Mouse (Mus musculus) forebrain, embryonic 16.5 days (tissue): ENCODE results near the gene Pltp. TPM values are rescaled to one million over a fixed set of nuclear protein-coding genes. Genes with fewer than 3 reads are reported as not detected.
"Not testable (repeated sequence)": the region's sequence is repeated elsewhere in the genome, so short reads cannot be mapped to it uniquely, and the experiment has no call there.

ENCODE experiments used
- ATAC-seq: fragments of 200-750 bp; cut with Nextera tagmentation; 2 replicates; pipeline ENCODE4 v1.8.0; 2017; ENCODE audit warnings: mild to moderate bottlenecking, moderate library complexity
- H3K27ac ChIP-seq: fragments of 300-500 bp; sonication (generic); 2 replicates; pipeline ENCODE4 v1.5.1; 2014; ENCODE audit warnings: low read length, control low read depth
- H3K27me3 ChIP-seq: fragments of 300-500 bp; sonication (generic); replicated peaks from 2 replicates; pipeline ENCODE4 v1.6.1; 2014; ENCODE audit warnings: low read length; ENCODE audit not compliant: control insufficient read depth, insufficient read depth
- H3K36me3 ChIP-seq: fragments of 300-500 bp; sonication (generic); 2 replicates; pipeline ENCODE4 v1.6.1; 2014; ENCODE audit not compliant: control insufficient read depth, insufficient read depth
- H3K4me1 ChIP-seq: fragments of 300-500 bp; sonication (generic); replicated peaks from 2 replicates; pipeline ENCODE4 v1.6.1; 2014; ENCODE audit warnings: low read length; ENCODE audit not compliant: control insufficient read depth, insufficient read depth
- H3K4me2 ChIP-seq: fragments of 300-500 bp; sonication (generic); 2 replicates; pipeline ENCODE4 v1.6.1; 2014; ENCODE audit warnings: mild to moderate bottlenecking, low read length, control low read depth
- H3K4me3 ChIP-seq: fragments of 300-500 bp; sonication (generic); replicated peaks from 2 replicates; pipeline ENCODE4 v1.5.1; 2014; ENCODE audit warnings: mild to moderate bottlenecking, low read length, control low read depth
- H3K9ac ChIP-seq: fragments of 300-500 bp; sonication (generic); replicated peaks from 2 replicates; pipeline ENCODE4 v1.6.1; 2014; ENCODE audit warnings: low read depth, low read length, control low read depth
- H3K9me3 ChIP-seq: fragments of 300-500 bp; sonication (generic); 2 replicates; pipeline ENCODE4 v1.6.1; 2016; ENCODE audit warnings: low read length; ENCODE audit not compliant: control insufficient read depth
- WGBS: fragments of 180-500 bp; shearing (Covaris S2); extraction: QIAGEN DNeasy Blood & Tissue Kit; methylation state at CpG from one replicate; pipeline ENCODE4 v1.1.7; 2014; 5-methylcytosine and 5-hydroxymethylcytosine counted together
- polyA plus RNA-seq: library from polyadenylated mRNA; unstranded; fragments of >200 nt; fragmentation: Nextera tagmentation; extraction: Ambion mirVana; gene quantifications from 2 replicates; pipeline ENCODE4 v1.2.1, GENCODE M21; 2015

Pltp gene
- polyA plus RNA-seq, 1 experiment from 2014 or later = 45.7 TPM

GRCm38 (mm10) chr2:164882619-164883018 lies 25.1 kb upstream of the Pltp start:
- no peak for ATAC-seq
- Histone ChIP-seq H3K4me3 (no peak overlapping the region), H3K9me3 (no peaks in the 10 kb centered on the region), H3K36me3 (peaks cover 26% of the 10 kb centered on the region), H3K27ac (no peak overlapping the region), H3K9ac (no peak overlapping the region), H3K4me1 (peaks cover 29% of the 10 kb centered on the region), H3K27me3 (no peaks in the 10 kb centered on the region), H3K4me2 (no peak overlapping the region)
- 35% methylated on average over 9 of the region's 9 CpGs for WGBS

- H3K4me3 ChIP-seq = peak overlapping the region; percentile 70
- peak overlapping the region; percentile 73 for H3K4me2 ChIP-seq
- peak overlapping the region; percentile 100 for H3K27ac ChIP-seq
- peak; percentile 90 for ATAC-seq
- H3K9me3 ChIP-seq = no peaks in the 10 kb centered on the region
- peaks cover 19% of the 10 kb centered on the region for H3K4me1 ChIP-seq
- peak overlapping the region; percentile 100 for H3K9ac ChIP-seq
- peaks cover 9% of the 10 kb centered on the region for H3K36me3 ChIP-seq
- H3K27me3 ChIP-seq = no peaks in the 10 kb centered on the region
- WGBS = under 1% methylated on average over 68 of the region's 72 CpGs
Observed at GRCm38 (mm10) chr2:164879568-164880277, 22.2 kb upstream of the Pltp start.

GRCm38 (mm10) chr2:164879228-164879567 lies 21.7 kb upstream of the Pltp start, which contains the start of gene Pcif1:
Gene Pcif1 (plus strand): TSS chr2:164879304.
- H3K4me1 ChIP-seq = peaks cover 19% of the 10 kb centered on the region
- peak within 1 kb of the TSS; percentile 98 for H3K4me2 ChIP-seq
- ATAC-seq = peak; percentile 89
- H3K4me3 ChIP-seq = peak within 1 kb of the TSS; percentile 70
- H3K9me3 ChIP-seq = no peaks in the 10 kb centered on the region
- peak within 1 kb of the TSS; percentile 100 for H3K27ac ChIP-seq
- peaks cover 6% of the 10 kb centered on the region for H3K36me3 ChIP-seq
- no peaks in the 10 kb centered on the region for H3K27me3 ChIP-seq
- peak within 1 kb of the TSS; percentile 100 for H3K9ac ChIP-seq
- WGBS = 0% methylated on average over 40 of the region's 40 CpGs

GRCm38 (mm10) chr2:164878509-164879227 lies 21.2 kb upstream of the Pltp start:
- H3K4me1 ChIP-seq = peaks cover 19% of the 10 kb centered on the region
- no peaks in the 10 kb centered on the region for H3K9me3 ChIP-seq
- H3K27ac ChIP-seq = peak overlapping the region; percentile 100
- peak overlapping the region; percentile 98 for H3K4me2 ChIP-seq
- H3K9ac ChIP-seq = peak overlapping the region; percentile 100
- peak; percentile 28 for ATAC-seq
- H3K36me3 ChIP-seq = 0 out of 2 replicates have a peak, but pooled peaks cover 3% of the 10 kb centered on the region
- H3K27me3 ChIP-seq = no peaks in the 10 kb centered on the region
- 2% methylated on average over 28 of the region's 28 CpGs for WGBS
- peak overlapping the region; percentile 70 for H3K4me3 ChIP-seq

GRCm38 (mm10) chr2:164877376-164878215 lies 20.1 kb upstream of the Pltp start:
- H3K4me1 ChIP-seq = peaks cover 19% of the 10 kb centered on the region
- peak overlapping the region; percentile 98 for H3K4me2 ChIP-seq
- WGBS = 79% methylated on average over 11 of the region's 11 CpGs
- not testable (repeated sequence) for H3K27ac ChIP-seq, H3K9me3 ChIP-seq, H3K9ac ChIP-seq, H3K4me3 ChIP-seq, H3K27me3 ChIP-seq, ATAC-seq, H3K36me3 ChIP-seq

- not testable (repeated sequence) for ATAC-seq
- WGBS = 57% methylated on average over 2 of the region's 2 CpGs
Observed at GRCm38 (mm10) chr2:164875648-164876047, 18.1 kb upstream of the Pltp start.

GRCm38 (mm10) chr2:164874239-164874769 lies 16.8 kb upstream of the Pltp start:
- 45% methylated on average over 1 of the region's 1 CpGs for WGBS
- Histone ChIP-seq H3K4me2 (no peak overlapping the region), H3K9me3 (no peaks in the 10 kb centered on the region), H3K4me3 (no peak overlapping the region), H3K36me3 (no peaks in the 10 kb centered on the region), H3K27me3 (no peaks in the 10 kb centered on the region), H3K9ac (no peak overlapping the region), H3K27ac (no peak overlapping the region), H3K4me1 (peaks cover 8% of the 10 kb centered on the region)
- ATAC-seq = no peak

More at GRCm38 (mm10) chr2:164875648-164876047, 18.1 kb upstream of the Pltp start:
- not testable (repeated sequence) for H3K4me2 ChIP-seq, H3K36me3 ChIP-seq, H3K4me3 ChIP-seq, H3K9me3 ChIP-seq, H3K27me3 ChIP-seq, H3K9ac ChIP-seq, H3K27ac ChIP-seq
- peaks cover 14% of the 10 kb centered on the region for H3K4me1 ChIP-seq

- H3K27ac ChIP-seq = no peak overlapping the region
- no peak overlapping the region for H3K9ac ChIP-seq
- no peaks in the 10 kb centered on the region for H3K27me3 ChIP-seq
- H3K36me3 ChIP-seq = no peaks in the 10 kb centered on the region
- WGBS = 73% methylated on average over 3 of the region's 3 CpGs
- ATAC-seq = no peak
- no peaks in the 10 kb centered on the region for H3K9me3 ChIP-seq
- peaks cover 7% of the 10 kb centered on the region for H3K4me1 ChIP-seq
- H3K4me3 ChIP-seq = no peak overlapping the region
- no peak overlapping the region for H3K4me2 ChIP-seq
Observed at GRCm38 (mm10) chr2:164873621-164874020, 16.1 kb upstream of the Pltp start.
